In genomic region chr5:64600392-64600791, GRCm38 (mm10) we compare ENCODE assay signal across 9 mouse cellular contexts.
DNase-seq lines count a peak whose midpoint lies in the region; ATAC-seq and TF ChIP-seq lines count a peak whose summit lies in the region.
"Had no signal": no experiment of that assay in that cellular context is flagged by ENCODE, and none has a peak within 500 bp of the region (broad histone marks: within the 10 kb centered on the region; RNA-seq: fewer than 3 reads in every experiment).

No protein-coding gene starts in this region.

- no peaks in the 10 kb centered on the region for H3K9me3 ChIP-seq in kidney, embryonic 15.5 days (replicated peaks)
- no peaks in the 10 kb centered on the region for H3K9me3 ChIP-seq in G1E (replicated peaks)
- no peaks in the 10 kb centered on the region for H3K9me3 ChIP-seq in embryonic facial prominence, embryonic 15.5 days (replicated peaks)
- H3K9me3 ChIP-seq in limb, embryonic 12.5 days, result no peaks in the 10 kb centered on the region

- no peak for DNase-seq in kidney, postnatal 4 days
- no peak for DNase-seq in G1E (ENCODE audit: low spot score)
- DNase-seq in right cerebral cortex, postnatal 10 days (ENCODE audit: low spot score in 2 of 2), result no peak
- no peak for DNase-seq in thymus, adult 18-20 months

- peak overlapping the region; percentile 42 for H3K4me2 ChIP-seq in kidney, embryonic 15.5 days
- H3K4me2 ChIP-seq in embryonic facial prominence, embryonic 15.5 days (replicated peaks), result peak overlapping the region; percentile 33
- H3K4me2 ChIP-seq in limb, embryonic 12.5 days, result peak overlapping the region; percentile 44

- ATAC-seq in kidney, embryonic 15.5 days (replicated peaks; ENCODE audit: low FRiP score), result no peak
- ATAC-seq in G1E (ENCODE audit: extremely low read depth, insufficient number of reproducible peaks, low FRiP score, poor library complexity, severe bottlenecking), result no peak
- 0 out of 2 replicates have a peak, but pooled peaks have one; percentile 29 for ATAC-seq in embryonic facial prominence, embryonic 15.5 days (ENCODE audit: insufficient number of reproducible peaks, low FRiP score, low TSS enrichment, low read depth)
- peak; percentile 78; the same call in 1 of the 2 replicates for ATAC-seq in limb, embryonic 12.5 days (ENCODE audit: insufficient number of reproducible peaks, insufficient read depth, low FRiP score, low TSS enrichment, low read depth)
- ATAC-seq in granulocyte monocyte progenitor cell, adult 5-6 weeks (replicated peaks; ENCODE audit: poor library complexity, severe bottlenecking), result no peak
- ATAC-seq: Patski had no signal

- H3K4me3 ChIP-seq in kidney, embryonic 15.5 days (replicated peaks), result no peak overlapping the region
- H3K4me3 ChIP-seq in G1E (ENCODE audit: low read depth, low read length), result 0 out of 2 replicates have a peak overlapping the region, but pooled peaks have one; percentile 16
- peak overlapping the region; percentile 12 for H3K4me3 ChIP-seq in embryonic facial prominence, embryonic 15.5 days (replicated peaks)
- no peak overlapping the region; the same call in 1 of the 2 replicates for H3K4me3 ChIP-seq in limb, embryonic 12.5 days (replicated peaks)

- H3K4me1 ChIP-seq in kidney, embryonic 15.5 days, result peaks cover 55% of the 10 kb centered on the region
- H3K4me1 ChIP-seq in G1E (ENCODE audit: insufficient read depth, low read depth, low read length), result peaks cover 61% of the 10 kb centered on the region
- H3K4me1 ChIP-seq in embryonic facial prominence, embryonic 15.5 days, result peaks cover 17% of the 10 kb centered on the region; the same call in 1 of the 2 replicates
- H3K4me1 ChIP-seq in limb, embryonic 12.5 days (replicated peaks), result peaks cover 50% of the 10 kb centered on the region

- H3K27me3 ChIP-seq in kidney, embryonic 15.5 days, result no peaks in the 10 kb centered on the region
- H3K27me3 ChIP-seq in G1E (ENCODE audit: insufficient read depth, low read length), result no peaks in the 10 kb centered on the region
- H3K27me3 ChIP-seq in embryonic facial prominence, embryonic 15.5 days, result no peaks in the 10 kb centered on the region
- H3K27me3 ChIP-seq in limb, embryonic 12.5 days, result no peaks in the 10 kb centered on the region
- H3K27me3 ChIP-seq: Patski had no signal

- TF ChIP-seq CTCF in G1E (IDR thresholded peaks at IDR 0.05; ENCODE audit: low read depth, low read length), result no peak

- H3K9ac ChIP-seq in kidney, embryonic 15.5 days, result no peak overlapping the region
- no peak overlapping the region for H3K9ac ChIP-seq in embryonic facial prominence, embryonic 15.5 days
- H3K9ac ChIP-seq in limb, embryonic 12.5 days (replicated peaks), result no peak overlapping the region

- peak overlapping the region; percentile 86 for H3K27ac ChIP-seq in kidney, embryonic 15.5 days
- peak overlapping the region; percentile 69; the same call in 1 of the 2 replicates for H3K27ac ChIP-seq in embryonic facial prominence, embryonic 15.5 days (replicated peaks)
- H3K27ac ChIP-seq in limb, embryonic 12.5 days, result peak overlapping the region; percentile 89

- WGBS in kidney, embryonic 15.5 days, result 50% methylated on average over 7 of the region's 7 CpGs
- 30% methylated on average over 7 of the region's 7 CpGs for WGBS in embryonic facial prominence, embryonic 15.5 days
- 21% methylated on average over 7 of the region's 7 CpGs for WGBS in limb, embryonic 12.5 days

- no peaks in the 10 kb centered on the region for H3K36me3 ChIP-seq in kidney, embryonic 15.5 days
- no peaks in the 10 kb centered on the region for H3K36me3 ChIP-seq in G1E (replicated peaks)
- no peaks in the 10 kb centered on the region for H3K36me3 ChIP-seq in embryonic facial prominence, embryonic 15.5 days
- H3K36me3 ChIP-seq in limb, embryonic 12.5 days, result no peaks in the 10 kb centered on the region

Comparison
In these comparisons a context has a peak if more than half of its experiments do, and no peak if none do; other contexts are left out.
1. ATAC-seq: peak in embryonic facial prominence, embryonic 15.5 days (single experiment) and limb, embryonic 12.5 days (single experiment); none in kidney, embryonic 15.5 days (single experiment), G1E (single experiment) and granulocyte monocyte progenitor cell, adult 5-6 weeks (single experiment).
2. H3K4me3 ChIP-seq: peak in G1E (single experiment) and embryonic facial prominence, embryonic 15.5 days (single experiment); none in kidney, embryonic 15.5 days (single experiment) and limb, embryonic 12.5 days (single experiment).
3. Peak in every context shown above with its lines, with median percentiles within 50 percentile points of each other: H3K27ac ChIP-seq and H3K4me2 ChIP-seq.